Mouse (Mus musculus) cortical plate, adult 2 months (tissue): ENCODE measurements around the gene Spsb3.

ENCODE experiments used
- CTCF ChIP-seq: fragments of 200-500 bp; IDR thresholded peaks from 2 replicates; pipeline ENCODE4 v1.5.1; 2011; ENCODE audit warnings: mild to moderate bottlenecking, control low read depth, low read length; ENCODE audit not compliant: insufficient read depth; ENCODE audit errors: extremely low read depth
- POLR2A ChIP-seq: fragments of 200-500 bp; IDR thresholded peaks from 2 replicates; pipeline ENCODE4 v1.6.1; 2011; ENCODE audit warnings: mild to moderate bottlenecking, low read length, control low read depth; ENCODE audit not compliant: insufficient read depth; ENCODE audit errors: extremely low read depth

GRCm38 (mm10) chr17:24899153-24899552, 12.7 kb downstream of the Spsb3 start:
- TF ChIP-seq CTCF (no peak), POLR2A (no peak)
